Mouse (Mus musculus) kidney, adult 8-10 months (tissue): ENCODE data around the gene Lrrc28.

Experiments
- DNase-seq, 2 experiments: peaks; one replicate each; pipeline ENCODE4 v3.0.0; 2022

Gene Lrrc28

GRCm38 (mm10) chr7:67644833-67645680 lies at the start of gene Lrrc28:
Gene Lrrc28 (minus strand): TSS chr7:67645268.
- peak; percentile 100 for DNase-seq

GRCm38 (mm10) chr7:67692791-67693538 lies 47.9 kb upstream of the Lrrc28 start:
- DNase-seq, result no peak

- no peak for DNase-seq
Measured at GRCm38 (mm10) chr7:67692141-67692540, 47.1 kb upstream of the Lrrc28 start.

GRCm38 (mm10) chr7:67691036-67691435 lies 46.0 kb upstream of the Lrrc28 start:
- DNase-seq, result peak; percentile 44 to 57

- no peak for DNase-seq
Measured at GRCm38 (mm10) chr7:67689793-67690192, 44.7 kb upstream of the Lrrc28 start.

- DNase-seq, result peak; percentile 49 to 59
Measured at GRCm38 (mm10) chr7:67688281-67688680, 43.2 kb upstream of the Lrrc28 start.

- no peak for DNase-seq
Measured at GRCm38 (mm10) chr7:67686545-67686944, 41.5 kb upstream of the Lrrc28 start.

GRCm38 (mm10) chr7:67683006-67683405 lies 37.9 kb upstream of the Lrrc28 start:
- DNase-seq, result no peak

GRCm38 (mm10) chr7:67681078-67681477 lies 36.0 kb upstream of the Lrrc28 start:
- no peak for DNase-seq

- no peak for DNase-seq
Measured at GRCm38 (mm10) chr7:67678878-67679499, 33.9 kb upstream of the Lrrc28 start.

GRCm38 (mm10) chr7:67673656-67674055 lies 28.6 kb upstream of the Lrrc28 start:
- no peak for DNase-seq

- DNase-seq, result peak; percentile 83 to 94
Measured at GRCm38 (mm10) chr7:67672650-67673049, 27.6 kb upstream of the Lrrc28 start.

- DNase-seq, result no peak
Measured at GRCm38 (mm10) chr7:67670965-67671364, 25.9 kb upstream of the Lrrc28 start.

- no peak for DNase-seq
Measured at GRCm38 (mm10) chr7:67663981-67664694, 19.1 kb upstream of the Lrrc28 start.

GRCm38 (mm10) chr7:67662424-67662823 lies 17.4 kb upstream of the Lrrc28 start:
- peak; percentile 55 to 66 for DNase-seq

GRCm38 (mm10) chr7:67658110-67658509 lies 13.0 kb upstream of the Lrrc28 start:
- DNase-seq, result no peak

- DNase-seq, result no peak
Measured at GRCm38 (mm10) chr7:67655186-67655585, 10.1 kb upstream of the Lrrc28 start.

GRCm38 (mm10) chr7:67654668-67655067 lies 9.6 kb upstream of the Lrrc28 start:
- no peak for DNase-seq

- DNase-seq, result no peak
Measured at GRCm38 (mm10) chr7:67652211-67652610, 7.1 kb upstream of the Lrrc28 start.

- DNase-seq, result no peak
Measured at GRCm38 (mm10) chr7:67648376-67648775, 3.3 kb upstream of the Lrrc28 start.

- peak; percentile 30 to 77 for DNase-seq
Measured at GRCm38 (mm10) chr7:67647277-67647676, 2.2 kb upstream of the Lrrc28 start, which contains the start of gene Ttc23. Gene Ttc23 (plus strand): TSS chr7:67647410.

- DNase-seq, result no peak
Measured at GRCm38 (mm10) chr7:67646131-67646530, 1.1 kb upstream of the Lrrc28 start.

- no peak for DNase-seq
Measured at GRCm38 (mm10) chr7:67645681-67646014, 580 bp upstream of the Lrrc28 start.
